Mouse (Mus musculus) forebrain, embryonic 14.5 days (tissue): ENCODE data around the gene Camk2d. TPM values are rescaled to one million over a fixed set of nuclear protein-coding genes. Genes with fewer than 3 reads are reported as not detected.

Experiments used
- ATAC-seq: fragments of 200-750 bp; cut with Nextera tagmentation; 2 replicates; pipeline ENCODE4 v1.8.0; 2017; ENCODE audit warnings: mild to moderate bottlenecking, moderate library complexity
- DNase-seq: peaks from one replicate; pipeline ENCODE4 v3.0.0-alpha.2; 2015; ENCODE audit warnings: low spot score
- H3K27ac ChIP-seq: fragments of 300-500 bp; sonication (generic); 2 replicates; pipeline ENCODE4 v1.5.1; 2014; ENCODE audit warnings: low read depth, mild to moderate bottlenecking, control low read depth, low read length, moderate library complexity
- H3K27me3 ChIP-seq: fragments of 300-500 bp; sonication (generic); replicated peaks from 2 replicates; pipeline ENCODE4 v1.6.1; 2014; ENCODE audit warnings: low read length, control low read depth, mixed read lengths; ENCODE audit not compliant: control insufficient read depth, insufficient read depth
- H3K36me3 ChIP-seq: fragments of 300-500 bp; sonication (generic); 2 replicates; pipeline ENCODE4 v1.6.1; 2014; ENCODE audit warnings: low read length, control low read depth; ENCODE audit not compliant: control insufficient read depth, insufficient read depth
- H3K4me1 ChIP-seq: fragments of 300-500 bp; sonication (generic); 2 replicates; pipeline ENCODE4 v1.6.1; 2014; ENCODE audit warnings: antibody characterized with exemption, low read length, control low read depth; ENCODE audit not compliant: control insufficient read depth, insufficient read depth
- H3K4me2 ChIP-seq: fragments of 300-500 bp; sonication (generic); 2 replicates; pipeline ENCODE4 v1.6.1; 2014; ENCODE audit warnings: mild to moderate bottlenecking, control low read depth, low read length
- H3K4me3 ChIP-seq: fragments of 300-500 bp; sonication (generic); 2 replicates; pipeline ENCODE4 v1.5.1; 2014; ENCODE audit warnings: low read depth, low read length, control low read depth
- H3K9ac ChIP-seq: fragments of 300-500 bp; sonication (generic); 2 replicates; pipeline ENCODE4 v1.6.1; 2014; ENCODE audit warnings: mild to moderate bottlenecking, low read length, control low read depth, moderate library complexity
- H3K9me3 ChIP-seq: fragments of 300-500 bp; sonication (generic); replicated peaks from 2 replicates; pipeline ENCODE4 v1.6.1; 2016; ENCODE audit warnings: low read length, control low read depth, mixed read lengths; ENCODE audit not compliant: control insufficient read depth
- WGBS: fragments of 180-500 bp; shearing (Covaris S2); extraction: QIAGEN DNeasy Blood & Tissue Kit; methylation state at CpG from one replicate; pipeline ENCODE4 v1.1.7; 2014; 5-methylcytosine and 5-hydroxymethylcytosine counted together
- polyA plus RNA-seq: library from polyadenylated mRNA; unstranded; fragments of >200 nt; fragmentation: Nextera tagmentation; extraction: Ambion mirVana; gene quantifications from 2 replicates; pipeline ENCODE4 v1.2.1, GENCODE M21; 2014

Camk2d gene
- polyA plus RNA-seq, 1 experiment from 2014 or later, result 25.5 TPM

GRCm38 (mm10) chr3:126771541-126771940 lies 175.4 kb downstream of the Camk2d start:
- Histone ChIP-seq H3K27me3 (no peaks in the 10 kb centered on the region), H3K36me3 (no peaks in the 10 kb centered on the region), H3K9me3 (no peaks in the 10 kb centered on the region), H3K27ac (no peak overlapping the region), H3K9ac (no peak overlapping the region), H3K4me3 (no peak overlapping the region), H3K4me1 (no peaks in the 10 kb centered on the region), H3K4me2 (no peak overlapping the region)
- DNase-seq (peak; percentile 83), ATAC-seq (peak; percentile 98)
- WGBS, result 24% methylated on average over 6 of the region's 6 CpGs

- no peak for ATAC-seq
These were observed 179.9 kb downstream of the Camk2d start for GRCm38 (mm10) chr3:126776001-126776400.

GRCm38 (mm10) chr3:126777101-126777500 lies 181.0 kb downstream of the Camk2d start:
- H3K27me3 ChIP-seq, result no peaks in the 10 kb centered on the region

More at GRCm38 (mm10) chr3:126776001-126776400, 179.9 kb downstream of the Camk2d start:
- Histone ChIP-seq H3K36me3 (no peaks in the 10 kb centered on the region), H3K4me2 (no peak overlapping the region), H3K4me3 (no peak overlapping the region), H3K9ac (no peak overlapping the region), H3K9me3 (no peaks in the 10 kb centered on the region), H3K4me1 (no peaks in the 10 kb centered on the region), H3K27ac (no peak overlapping the region), H3K27me3 (no peaks in the 10 kb centered on the region)
- DNase-seq, result no peak

GRCm38 (mm10) chr3:126777879-126778278 lies 181.8 kb downstream of the Camk2d start:
- no peak for ATAC-seq
- Histone ChIP-seq H3K9me3 (no peaks in the 10 kb centered on the region), H3K4me2 (no peak overlapping the region), H3K4me3 (no peak overlapping the region), H3K4me1 (no peaks in the 10 kb centered on the region), H3K36me3 (no peaks in the 10 kb centered on the region), H3K27me3 (no peaks in the 10 kb centered on the region), H3K9ac (no peak overlapping the region), H3K27ac (no peak overlapping the region)
- 85% methylated on average over 1 of the region's 1 CpGs for WGBS
- DNase-seq, result no peak

More at GRCm38 (mm10) chr3:126777101-126777500, 181.0 kb downstream of the Camk2d start:
- Histone ChIP-seq H3K4me2 (no peak overlapping the region), H3K9me3 (no peaks in the 10 kb centered on the region), H3K9ac (no peak overlapping the region), H3K4me1 (no peaks in the 10 kb centered on the region), H3K4me3 (no peak overlapping the region), H3K36me3 (no peaks in the 10 kb centered on the region), H3K27ac (no peak overlapping the region)
- DNase-seq (no peak), ATAC-seq (no peak)
- 94% methylated on average over 9 of the region's 9 CpGs for WGBS

- H3K36me3 ChIP-seq, result no peaks in the 10 kb centered on the region
- no peak overlapping the region for H3K4me3 ChIP-seq
- 80% methylated on average over 5 of the region's 5 CpGs for WGBS
- no peaks in the 10 kb centered on the region for H3K27me3 ChIP-seq
- H3K4me2 ChIP-seq, result no peak overlapping the region
- ATAC-seq (no peak), DNase-seq (no peak)
- no peak overlapping the region for H3K9ac ChIP-seq
- no peak overlapping the region for H3K27ac ChIP-seq
- no peaks in the 10 kb centered on the region for H3K9me3 ChIP-seq
- H3K4me1 ChIP-seq, result no peaks in the 10 kb centered on the region
These were observed 184.0 kb downstream of the Camk2d start for GRCm38 (mm10) chr3:126780014-126780615.

- DNase-seq, result no peak
- Histone ChIP-seq H3K27ac (no peak overlapping the region), H3K9ac (no peak overlapping the region), H3K27me3 (no peaks in the 10 kb centered on the region), H3K4me3 (no peak overlapping the region), H3K4me2 (no peak overlapping the region), H3K4me1 (no peaks in the 10 kb centered on the region), H3K9me3 (no peaks in the 10 kb centered on the region), H3K36me3 (no peaks in the 10 kb centered on the region)
- 92% methylated on average over 2 of the region's 2 CpGs for WGBS
- no peak for ATAC-seq
These were observed 197.2 kb downstream of the Camk2d start for GRCm38 (mm10) chr3:126793035-126793964.

- H3K36me3 ChIP-seq, result no peaks in the 10 kb centered on the region
- ATAC-seq (no peak), DNase-seq (no peak)
These were observed 199.8 kb downstream of the Camk2d start for GRCm38 (mm10) chr3:126795904-126796303.

GRCm38 (mm10) chr3:126797025-126797424 lies 200.9 kb downstream of the Camk2d start:
- H3K9ac ChIP-seq, result no peak overlapping the region
- no peak overlapping the region for H3K4me3 ChIP-seq
- no peaks in the 10 kb centered on the region for H3K36me3 ChIP-seq
- DNase-seq, result no peak
- H3K27me3 ChIP-seq, result no peaks in the 10 kb centered on the region
- 92% methylated on average over 3 of the region's 3 CpGs for WGBS
- ATAC-seq, result no peak
- no peak overlapping the region for H3K4me2 ChIP-seq
- no peaks in the 10 kb centered on the region for H3K9me3 ChIP-seq
- no peak overlapping the region for H3K27ac ChIP-seq
- no peaks in the 10 kb centered on the region for H3K4me1 ChIP-seq

More at GRCm38 (mm10) chr3:126795904-126796303, 199.8 kb downstream of the Camk2d start:
- 95% methylated on average over 3 of the region's 3 CpGs for WGBS
- Histone ChIP-seq H3K9ac (no peak overlapping the region), H3K27ac (no peak overlapping the region), H3K9me3 (no peaks in the 10 kb centered on the region), H3K4me3 (no peak overlapping the region), H3K27me3 (no peaks in the 10 kb centered on the region), H3K4me1 (no peaks in the 10 kb centered on the region), H3K4me2 (no peak overlapping the region)

- no peaks in the 10 kb centered on the region for H3K4me1 ChIP-seq
- no peak overlapping the region for H3K27ac ChIP-seq
- H3K4me2 ChIP-seq, result no peak overlapping the region
- H3K27me3 ChIP-seq, result no peaks in the 10 kb centered on the region
- H3K36me3 ChIP-seq, result no peaks in the 10 kb centered on the region
- DNase-seq (no peak), ATAC-seq (no peak)
- H3K9ac ChIP-seq, result no peak overlapping the region
- 91% methylated on average over 3 of the region's 3 CpGs for WGBS
- no peaks in the 10 kb centered on the region for H3K9me3 ChIP-seq
- no peak overlapping the region for H3K4me3 ChIP-seq
These were observed 201.7 kb downstream of the Camk2d start for GRCm38 (mm10) chr3:126797810-126798209.
